Mouse (Mus musculus) cerebellum, adult 2 months (tissue): ENCODE results near the gene Sgo2b.

Experiments
- CTCF ChIP-seq: fragments of 200-500 bp; IDR thresholded peaks from 2 replicates; pipeline ENCODE4 v1.5.1; 2011; ENCODE audit warnings: low read depth, mild to moderate bottlenecking, control low read depth, low read length, moderate library complexity, borderline replicate concordance; ENCODE audit not compliant: insufficient read depth
- POLR2A ChIP-seq: fragments of 200-500 bp; IDR thresholded peaks from 2 replicates; pipeline ENCODE4 v1.6.1; 2011; ENCODE audit warnings: low read length, control low read depth, borderline replicate concordance; ENCODE audit not compliant: insufficient read depth

DNA sequence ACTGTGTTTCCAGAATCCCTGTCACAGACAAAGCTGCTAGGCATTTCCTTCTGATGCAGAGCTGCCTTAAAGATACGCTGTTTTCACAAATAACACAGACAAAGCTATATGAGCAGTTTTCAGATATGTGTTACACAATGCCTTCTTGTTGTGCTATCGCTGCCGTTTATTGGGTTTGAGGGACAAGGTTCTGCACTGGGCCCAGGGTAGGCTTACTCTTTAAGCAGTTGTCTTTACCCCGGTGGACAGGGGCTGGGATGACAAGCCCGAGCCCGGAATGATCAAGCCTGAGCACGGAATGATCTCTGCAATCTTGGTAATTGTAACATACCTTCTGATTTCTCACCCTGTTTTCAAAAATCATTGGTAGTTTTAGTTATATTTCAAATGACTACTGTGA is 75.1 kb downstream of the Sgo2b start:
- TF ChIP-seq POLR2A (no peak), CTCF (no peak)
